ENCODE assay signal across 8 mouse cellular contexts in genomic region chr6:83234280-83234741, GRCm38 (mm10). TPM values are rescaled to one million over a fixed set of nuclear protein-coding genes. Genes with fewer than 3 reads are reported as not detected.
A peak's percentile ranks its signal among the peaks of the same experiment; 100 is the strongest.
DNase-seq lines count a peak whose midpoint lies in the region; ATAC-seq and TF ChIP-seq lines count a peak whose summit lies in the region.

No protein-coding gene starts in this region.

- H3K27ac ChIP-seq in heart, postnatal 0 days (ENCODE audit: low read depth), result no peak overlapping the region
- H3K27ac ChIP-seq in hindbrain, embryonic 11.5 days (ENCODE audit: low read depth, low read length), result no peak overlapping the region
- no peak overlapping the region for H3K27ac ChIP-seq in limb, embryonic 14.5 days (replicated peaks; ENCODE audit: low read depth, low read length)
- no peak overlapping the region for H3K27ac ChIP-seq in neural tube, embryonic 15.5 days (replicated peaks)

- H3K9me3 ChIP-seq in heart, postnatal 0 days (replicated peaks; ENCODE audit: control insufficient read depth, low read length), result no peaks in the 10 kb centered on the region
- H3K9me3 ChIP-seq in hindbrain, embryonic 11.5 days (ENCODE audit: control insufficient read depth, low read length), result no peaks in the 10 kb centered on the region
- no peaks in the 10 kb centered on the region for H3K9me3 ChIP-seq in limb, embryonic 14.5 days (ENCODE audit: control insufficient read depth, low read length)
- no peaks in the 10 kb centered on the region for H3K9me3 ChIP-seq in neural tube, embryonic 15.5 days (replicated peaks)

- peaks cover 19% of the 10 kb centered on the region for H3K27me3 ChIP-seq in heart, postnatal 0 days (ENCODE audit: control insufficient read depth, insufficient read depth, low read length)
- H3K27me3 ChIP-seq in hindbrain, embryonic 11.5 days (ENCODE audit: control insufficient read depth, insufficient read depth, low read length), result peaks cover 4% of the 10 kb centered on the region; the same call in 1 of the 2 replicates
- no peaks in the 10 kb centered on the region for H3K27me3 ChIP-seq in limb, embryonic 14.5 days (ENCODE audit: control insufficient read depth, insufficient read depth, low read length)
- peaks cover 5% of the 10 kb centered on the region; the same call in 1 of the 2 replicates for H3K27me3 ChIP-seq in neural tube, embryonic 15.5 days (replicated peaks)

- intact Hi-C loops in heart, postnatal 10 days (cut with DNase I), result no loop called here

- H3K4me3 ChIP-seq in heart, postnatal 0 days (ENCODE audit: low read depth, low read length), result no peak overlapping the region
- H3K4me3 ChIP-seq in hindbrain, embryonic 11.5 days (ENCODE audit: low read depth, low read length), result no peak overlapping the region
- H3K4me3 ChIP-seq in limb, embryonic 14.5 days (replicated peaks; ENCODE audit: low read length), result peak overlapping the region; percentile 10; the same call in 1 of the 2 replicates
- no peak overlapping the region for H3K4me3 ChIP-seq in neural tube, embryonic 15.5 days (replicated peaks)

- no peak for TF ChIP-seq EP300 in heart, postnatal 0 days (IDR thresholded peaks at IDR 0.05; ENCODE audit: low read depth)

- H3K36me3 ChIP-seq in heart, postnatal 0 days (replicated peaks; ENCODE audit: control insufficient read depth, insufficient read depth, low read length), result no peaks in the 10 kb centered on the region
- no peaks in the 10 kb centered on the region for H3K36me3 ChIP-seq in hindbrain, embryonic 11.5 days (ENCODE audit: control insufficient read depth, insufficient read depth, low read length)
- no peaks in the 10 kb centered on the region for H3K36me3 ChIP-seq in limb, embryonic 14.5 days (ENCODE audit: control insufficient read depth, insufficient read depth, low read length)
- H3K36me3 ChIP-seq in neural tube, embryonic 15.5 days, result no peaks in the 10 kb centered on the region

- no peak for ATAC-seq in heart, postnatal 0 days (ENCODE audit: insufficient read depth, low read depth)
- ATAC-seq in hindbrain, embryonic 11.5 days (ENCODE audit: low FRiP score), result 0 out of 2 replicates have a peak, but pooled peaks have one; percentile 27
- ATAC-seq in limb, embryonic 14.5 days (ENCODE audit: low FRiP score, low read depth), result no peak
- no peak for ATAC-seq in neural tube, embryonic 15.5 days (ENCODE audit: low FRiP score)
- ATAC-seq in inflammation-experienced regulatory T-cells, adult 6 months, result no peak
- ATAC-seq in megakaryocyte progenitor cell, adult 5-6 weeks (replicated peaks; ENCODE audit: poor library complexity), result no peak

- TF ChIP-seq POLR2A in limb, embryonic 14.5 days (IDR thresholded peaks at IDR 0.05; ENCODE audit: borderline replicate concordance, extremely low read depth, insufficient read depth, insufficient read length), result no peak

- 0 out of 2 replicates have a peak, but pooled peaks cover 5% of the 10 kb centered on the region for H3K4me1 ChIP-seq in heart, postnatal 0 days (ENCODE audit: control insufficient read depth, insufficient read depth)
- H3K4me1 ChIP-seq in hindbrain, embryonic 11.5 days (replicated peaks; ENCODE audit: control insufficient read depth, insufficient read depth, low read length), result peaks cover 2% of the 10 kb centered on the region; the same call in 1 of the 2 replicates
- H3K4me1 ChIP-seq in limb, embryonic 14.5 days (ENCODE audit: control insufficient read depth, insufficient read depth, low read length), result peaks cover 16% of the 10 kb centered on the region
- H3K4me1 ChIP-seq in neural tube, embryonic 15.5 days, result peaks cover 18% of the 10 kb centered on the region

- H3K4me2 ChIP-seq in heart, postnatal 0 days (ENCODE audit: low read depth, low read length), result peak overlapping the region; percentile 25
- peak overlapping the region; percentile 29 for H3K4me2 ChIP-seq in hindbrain, embryonic 11.5 days (replicated peaks; ENCODE audit: low read depth, low read length)
- H3K4me2 ChIP-seq in limb, embryonic 14.5 days (replicated peaks; ENCODE audit: low read depth, low read length, severe bottlenecking), result peak overlapping the region; percentile 36
- H3K4me2 ChIP-seq in neural tube, embryonic 15.5 days, result peak overlapping the region; percentile 39

- WGBS in heart, postnatal 0 days, result 18% methylated on average over 14 of the region's 14 CpGs
- under 1% methylated on average over 12 of the region's 14 CpGs for WGBS in hindbrain, embryonic 11.5 days
- whole genome bisulfite sequencing in limb, embryonic 14.5 days, result 6% methylated on average over 14 of the region's 14 CpGs
- under 1% methylated on average over 14 of the region's 14 CpGs for WGBS in neural tube, embryonic 15.5 days

- no peak for DNase-seq in heart, postnatal 0 days (ENCODE audit: low spot score)
- no peak for DNase-seq in heart, postnatal 10 days
- DNase-seq in hindbrain, embryonic 11.5 days (ENCODE audit: low spot score), result peak; percentile 31
- no peak for DNase-seq in limb, embryonic 14.5 days (ENCODE audit: low spot score)
- no peak for DNase-seq in cerebellum, adult 8-10 months

- no peak overlapping the region for H3K9ac ChIP-seq in heart, postnatal 0 days (replicated peaks; ENCODE audit: low read depth, low read length)
- peak overlapping the region; percentile 36; the same call in 1 of the 2 replicates for H3K9ac ChIP-seq in hindbrain, embryonic 11.5 days (ENCODE audit: low read depth, low read length)
- H3K9ac ChIP-seq in limb, embryonic 14.5 days (ENCODE audit: low read depth, low read length, severe bottlenecking), result peak overlapping the region; percentile 40; the same call in 1 of the 2 replicates
- H3K9ac ChIP-seq in neural tube, embryonic 15.5 days (replicated peaks), result no peak overlapping the region

- no peak for TF ChIP-seq CTCF in heart, postnatal 0 days (IDR thresholded peaks at IDR 0.05; ENCODE audit: low read depth)

RNA-seq across cellular contexts. Expression of gene Slc4a5, which starts 14.7 kb away (rescaled TPM):
- not detected in 2 replicates for total RNA-seq in heart, postnatal 0 days (2014; rRNA removed; ENCODE audit: low replicate concordance)
- polyA plus RNA-seq in heart, postnatal 0 days (2015; fragmentation: Nextera tagmentation; extraction: Ambion mirVana), result 0.03 TPM in 1 of 2 replicates, not detected in the other
- total RNA-seq in heart, postnatal 10 days (2021), result not detected
- 2.5 and 3.1 TPM in 2 replicates for polyA plus RNA-seq in hindbrain, embryonic 11.5 days (2014; fragmentation: Nextera tagmentation; extraction: Ambion mirVana)
- polyA plus RNA-seq in limb, embryonic 14.5 days (2012; rRNA removed), result 0.13 and 0.18 TPM in 2 replicates
- polyA plus RNA-seq in limb, embryonic 14.5 days (2014; fragmentation: Nextera tagmentation; extraction: Ambion mirVana), result 0.25 TPM in 1 of 2 replicates, not detected in the other
- 0.27 and 0.57 TPM in 2 replicates for polyA plus RNA-seq in neural tube, embryonic 15.5 days (2015; fragmentation: Nextera tagmentation; extraction: Ambion mirVana)
- polyA plus RNA-seq in inflammation-experienced regulatory T-cells, adult 6 months (2017; shearing (Covaris generic)), result under 1 TPM in 2 of 3 experiments, not detected in 1; 0.49 to 0.59 TPM
- 0.10 TPM in 1 of 2 replicates, not detected in the other for total RNA-seq in megakaryocyte progenitor cell, adult 5-6 weeks (2015)
- under 0.01 TPM in 1 of 2 replicates, not detected in the other for total RNA-seq in megakaryocyte progenitor cell, adult 5-6 weeks (2017)

Comparison
In these comparisons a context has a peak if more than half of its experiments do, and no peak if none do; other contexts are left out.
1. H3K9ac ChIP-seq: peak in hindbrain, embryonic 11.5 days (single experiment) and limb, embryonic 14.5 days (single experiment); none in heart, postnatal 0 days (single experiment) and neural tube, embryonic 15.5 days (single experiment).
2. Peak in every context shown above with its lines, with median percentiles within 50 percentile points of each other: H3K4me2 ChIP-seq.